Mouse (Mus musculus): ENCODE measurements around the gene Aldh1l1.

GRCm38 (mm10) chr6:90514369-90514768, 28.1 kb downstream of the Aldh1l1 start:
- TF ChIP-seq CTCF (IDR thresholded peaks at IDR 0.05; ENCODE audit: insufficient read depth, low read length) (no peak), POLR2A (IDR thresholded peaks at IDR 0.05; ENCODE audit: borderline replicate concordance, extremely low read depth, low read depth, low read length) (no peak)
